Mouse (Mus musculus) G1E (cell line): Measurements from ENCODE around the gene Rnf10.

Source experiments
- CTCF ChIP-seq: IDR thresholded peaks from 2 replicates; pipeline ENCODE4 v1.5.1; 2012; ENCODE audit warnings: low read depth, low read length, inconsistent platforms, mixed read lengths
- GATA1 ChIP-seq: IDR thresholded peaks from 2 replicates; pipeline ENCODE4 v1.6.1; 2012; ENCODE audit warnings: borderline replicate concordance, low read length, inconsistent platforms, mixed read lengths
- GATA2 ChIP-seq: IDR thresholded peaks from 2 replicates; pipeline ENCODE4 v1.6.1; 2012; ENCODE audit warnings: low read depth, low read length, inconsistent platforms, borderline replicate concordance
- POLR2AphosphoS5 ChIP-seq: IDR thresholded peaks from 2 replicates; pipeline ENCODE4 v1.6.1; 2012; ENCODE audit warnings: low read depth, low read length, inconsistent platforms; ENCODE audit not compliant: insufficient replicate concordance
- TAL1 ChIP-seq: conservative IDR thresholded peaks from 2 replicates; pipeline ENCODE4 v1.6.1; 2012; ENCODE audit warnings: low read depth, low read length, inconsistent platforms, mixed read lengths

DNA sequence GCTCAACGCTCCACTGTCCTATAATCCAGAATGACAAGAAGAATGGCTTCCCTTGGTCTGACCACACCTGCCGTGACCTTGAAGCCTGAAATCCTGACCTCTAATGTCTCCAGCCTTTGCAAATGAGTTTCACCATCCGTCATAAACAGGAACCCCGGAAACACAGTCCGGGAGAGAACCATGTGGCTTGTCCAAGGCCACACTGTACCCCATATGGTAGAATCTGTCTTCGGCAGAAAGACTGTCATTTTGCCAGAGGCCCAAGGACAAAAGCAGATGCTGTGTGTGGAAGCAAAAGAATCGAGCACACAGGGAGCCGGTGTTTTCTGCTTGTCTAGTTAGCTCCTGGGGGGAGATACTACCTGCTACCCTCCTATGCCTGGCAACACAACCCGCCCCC, 60.2 kb downstream of the Rnf10 start:
- TF ChIP-seq CTCF (no peak), TAL1 (no peak), GATA1 (no peak), POLR2AphosphoS5 (no peak), GATA2 (no peak)
